28 mouse cellular contexts compared by ENCODE assay signal in the genomic region with DNA sequence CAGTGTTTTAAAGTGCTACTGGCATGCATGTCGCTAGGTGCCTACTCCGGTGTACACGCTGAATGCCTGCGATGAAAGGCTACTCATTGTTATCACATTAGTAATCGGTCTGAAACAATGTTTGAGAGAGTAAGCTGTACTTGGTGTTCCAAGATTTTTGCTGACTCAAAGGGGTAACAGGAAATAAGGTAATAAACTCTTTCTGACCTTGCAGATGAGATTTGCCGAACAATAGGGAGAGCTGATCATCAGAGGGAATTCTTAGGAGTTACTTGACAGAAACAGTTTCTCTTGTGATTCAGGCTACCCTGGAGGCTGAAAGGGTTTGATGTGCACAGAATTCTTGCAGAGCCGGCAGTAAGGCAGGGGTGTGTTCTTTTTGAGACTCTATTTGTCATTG. TPM values are rescaled to one million over a fixed set of nuclear protein-coding genes. Genes with fewer than 3 reads are reported as not detected.
DNase-seq lines count a peak whose midpoint lies in the region; ATAC-seq and TF ChIP-seq lines count a peak whose summit lies in the region.
"Had no signal": no experiment of that assay in that cellular context is flagged by ENCODE, and none has a peak within 500 bp of the region (broad histone marks: within the 10 kb centered on the region; RNA-seq: fewer than 3 reads in every experiment).

No protein-coding gene starts in this region.

- peak; percentile 72; the same call in 1 of the 2 replicates for ATAC-seq in stomach, embryonic 16.5 days (ENCODE audit: insufficient read depth, low FRiP score)
- ATAC-seq: forebrain, embryonic 16.5 days; midbrain, embryonic 16.5 days had no signal

- no peak overlapping the region for H3K4me3 ChIP-seq in kidney, adult 2 months (ENCODE audit: insufficient read depth, low read depth, low read length)
- no peak overlapping the region for H3K4me3 ChIP-seq in stomach, embryonic 16.5 days (replicated peaks; ENCODE audit: low read length)
- H3K4me3 ChIP-seq: embryonic facial prominence, embryonic 15.5 days; heart, embryonic 15.5 days; hindbrain, embryonic 15.5 days; kidney, embryonic 15.5 days; limb, embryonic 15.5 days; myocyte; neural tube, embryonic 13.5 days; stomach, embryonic 15.5 days had no signal

- H3K4me2 ChIP-seq in stomach, embryonic 16.5 days (ENCODE audit: low read depth, low read length), result no peak overlapping the region
- H3K4me2 ChIP-seq: embryonic facial prominence, embryonic 15.5 days; heart, embryonic 15.5 days; hindbrain, embryonic 15.5 days; kidney, embryonic 15.5 days; limb, embryonic 15.5 days; neural tube, embryonic 13.5 days; stomach, embryonic 15.5 days had no signal

- no peak overlapping the region for H3K27ac ChIP-seq in kidney, adult 2 months (ENCODE audit: insufficient read depth, low read depth, low read length)
- peak overlapping the region; percentile 33; the same call in 1 of the 2 replicates for H3K27ac ChIP-seq in stomach, embryonic 16.5 days (ENCODE audit: low read length)
- H3K27ac ChIP-seq: embryonic facial prominence, embryonic 15.5 days; heart, embryonic 15.5 days; hindbrain, embryonic 15.5 days; kidney, embryonic 15.5 days; limb, embryonic 15.5 days; liver, embryonic 14.5 days; neural tube, embryonic 13.5 days; stomach, embryonic 15.5 days had no signal

- no peaks in the 10 kb centered on the region for H3K36me3 ChIP-seq in kidney, adult 2 months (ENCODE audit: control insufficient read depth, insufficient read depth, low read length)
- H3K36me3 ChIP-seq in stomach, embryonic 16.5 days (ENCODE audit: control insufficient read depth, insufficient read depth, low read length), result no peaks in the 10 kb centered on the region
- H3K36me3 ChIP-seq: embryonic facial prominence, embryonic 15.5 days; heart, embryonic 15.5 days; hindbrain, embryonic 15.5 days; kidney, embryonic 15.5 days; limb, embryonic 15.5 days; neural tube, embryonic 13.5 days; stomach, embryonic 15.5 days had no signal

- peak; percentile 6 for DNase-seq in kidney, adult 2 months
- no peak for DNase-seq in kidney, adult 8-10 months
- DNase-seq in lung, postnatal 36 days, result peak; percentile 3
- no peak for DNase-seq in lung, postnatal 14 days
- peak; percentile 56 for DNase-seq in Muller cell, postnatal 12 days (ENCODE audit: inconsistent ontology term)
- DNase-seq in cerebellum, postnatal 25 days, result no peak
- DNase-seq: adrenal gland, postnatal 10 days; cerebellum, adult 2 months; cerebellum, postnatal 36 days; embryo, embryonic 11 days; gastrocnemius, postnatal 25 days; heart, postnatal 4 days; left cerebral cortex, postnatal 4 days; right cerebral cortex, adult 18-20 months; thymus, adult 2 months; thymus, postnatal 4 days had no signal

- no peaks in the 10 kb centered on the region for H3K9me3 ChIP-seq in stomach, embryonic 16.5 days (replicated peaks; ENCODE audit: control insufficient read depth, low read length)
- H3K9me3 ChIP-seq: embryonic facial prominence, embryonic 15.5 days; heart, embryonic 15.5 days; hindbrain, embryonic 15.5 days; kidney, embryonic 15.5 days; limb, embryonic 15.5 days; neural tube, embryonic 13.5 days; stomach, embryonic 15.5 days had no signal

- H3K9ac ChIP-seq in stomach, embryonic 16.5 days (ENCODE audit: low read length), result no peak overlapping the region
- H3K9ac ChIP-seq: embryonic facial prominence, embryonic 15.5 days; heart, embryonic 15.5 days; hindbrain, embryonic 15.5 days; kidney, embryonic 15.5 days; limb, embryonic 15.5 days; liver, embryonic 14.5 days; neural tube, embryonic 13.5 days; stomach, embryonic 15.5 days had no signal

- peaks cover 3% of the 10 kb centered on the region; the same call in 1 of the 2 replicates for H3K4me1 ChIP-seq in kidney, adult 2 months (ENCODE audit: control insufficient read depth, insufficient read depth, low read length)
- no peaks in the 10 kb centered on the region; the same call in 1 of the 2 replicates for H3K4me1 ChIP-seq in stomach, embryonic 16.5 days (ENCODE audit: control insufficient read depth, insufficient read depth, low read length)
- H3K4me1 ChIP-seq: embryonic facial prominence, embryonic 15.5 days; hindbrain, embryonic 15.5 days; limb, embryonic 15.5 days; neural tube, embryonic 13.5 days; stomach, embryonic 15.5 days had no signal

- no peak for TF ChIP-seq CTCF in kidney, adult 2 months (conservative IDR thresholded peaks at IDR 0.05; ENCODE audit: insufficient read depth, insufficient read length, low read depth, low read length)

- WGBS in kidney, adult 2 months, result 57% methylated on average over 7 of the region's 7 CpGs
- 55% methylated on average over 7 of the region's 7 CpGs for WGBS in stomach, embryonic 16.5 days

- no peaks in the 10 kb centered on the region for H3K27me3 ChIP-seq in kidney, adult 2 months (replicated peaks; ENCODE audit: control insufficient read depth, insufficient read depth, low read length)
- no peaks in the 10 kb centered on the region for H3K27me3 ChIP-seq in stomach, embryonic 16.5 days (ENCODE audit: control insufficient read depth, insufficient read depth, low read length)
- H3K27me3 ChIP-seq: embryonic facial prominence, embryonic 15.5 days; heart, embryonic 15.5 days; hindbrain, embryonic 15.5 days; kidney, embryonic 15.5 days; limb, embryonic 15.5 days; neural tube, embryonic 13.5 days; stomach, embryonic 15.5 days had no signal

- TF ChIP-seq POLR2A in kidney, adult 2 months (IDR thresholded peaks at IDR 0.05; ENCODE audit: low read depth, low read length), result no peak

RNA-seq across cellular contexts. Expression of a gene that starts 41.8 kb away (rescaled TPM):
- 4.5 and 5.4 TPM in 2 replicates for polyA plus RNA-seq in kidney, adult 2 months (2012; rRNA removed)
- polyA plus RNA-seq in stomach, embryonic 16.5 days (2015; fragmentation: Nextera tagmentation; extraction: Ambion mirVana), result 115 and 120 TPM in 2 replicates

Comparison
In these comparisons a context has a peak if more than half of its experiments do, and no peak if none do; other contexts are left out.
1. DNase-seq: peak in kidney, adult 2 months (single experiment), lung, postnatal 36 days (single experiment) and Muller cell, postnatal 12 days (single experiment); none in kidney, adult 8-10 months (0 of 2), lung, postnatal 14 days (single experiment) and cerebellum, postnatal 25 days (0 of 2).
2. RNA of a gene that starts 41.8 kb away (polyA plus RNA-seq): 115 to 120 TPM in stomach, embryonic 16.5 days; 4.5 to 5.4 TPM in kidney, adult 2 months; every median in the first group is over 10 times any median in the second.